Mouse (Mus musculus) forebrain, embryonic 13.5 days (tissue): ENCODE measurements around the gene Xrcc3. TPM values are rescaled to one million over a fixed set of nuclear protein-coding genes. Genes with fewer than 3 reads are reported as not detected.
A peak's percentile ranks its signal among the peaks of the same experiment; 100 is the strongest.

Experiments
- ATAC-seq: fragments of 200-750 bp; cut with Nextera tagmentation; 2 replicates; pipeline ENCODE4 v1.8.0; 2017
- H3K27ac ChIP-seq: fragments of 300-500 bp; sonication (generic); 2 replicates; pipeline ENCODE4 v1.5.1; 2015; ENCODE audit warnings: inconsistent platforms, mild to moderate bottlenecking, moderate library complexity
- H3K27me3 ChIP-seq: fragments of 300-500 bp; sonication (generic); 2 replicates; pipeline ENCODE4 v1.6.1; 2015; ENCODE audit warnings: mild to moderate bottlenecking, inconsistent platforms
- H3K36me3 ChIP-seq: fragments of 300-500 bp; sonication (generic); 2 replicates; pipeline ENCODE4 v1.6.1; 2015; ENCODE audit warnings: mild to moderate bottlenecking, inconsistent platforms; ENCODE audit not compliant: poor library complexity, severe bottlenecking
- H3K4me1 ChIP-seq: fragments of 300-500 bp; sonication (generic); 2 replicates; pipeline ENCODE4 v1.6.1; 2015; ENCODE audit warnings: inconsistent platforms
- H3K4me2 ChIP-seq: fragments of 300-500 bp; sonication (generic); 2 replicates; pipeline ENCODE4 v1.6.1; 2015; ENCODE audit warnings: inconsistent platforms, mild to moderate bottlenecking, moderate library complexity
- H3K4me3 ChIP-seq: fragments of 300-500 bp; sonication (generic); 2 replicates; pipeline ENCODE4 v1.5.1; 2015; ENCODE audit warnings: mild to moderate bottlenecking, inconsistent platforms
- H3K9ac ChIP-seq: fragments of 300-500 bp; sonication (generic); 2 replicates; pipeline ENCODE4 v1.6.1; 2015; ENCODE audit warnings: mild to moderate bottlenecking, inconsistent platforms
- H3K9me3 ChIP-seq: fragments of 300-500 bp; sonication (generic); replicated peaks from 2 replicates; pipeline ENCODE4 v1.6.1; 2016; ENCODE audit warnings: inconsistent platforms
- WGBS: fragments of 180-500 bp; shearing (Covaris S2); methylation state at CpG from one replicate; pipeline ENCODE4 v1.1.7; 2015; 5-methylcytosine and 5-hydroxymethylcytosine counted together
- polyA plus RNA-seq: library from polyadenylated mRNA; unstranded; fragments of >200 nt; fragmentation: Nextera tagmentation; extraction: Ambion mirVana; gene quantifications from 2 replicates; pipeline ENCODE4 v1.2.1, GENCODE M21; 2015

Gene Xrcc3
- polyA plus RNA-seq, 1 experiment from 2014 or later: 5.5 TPM

DNA sequence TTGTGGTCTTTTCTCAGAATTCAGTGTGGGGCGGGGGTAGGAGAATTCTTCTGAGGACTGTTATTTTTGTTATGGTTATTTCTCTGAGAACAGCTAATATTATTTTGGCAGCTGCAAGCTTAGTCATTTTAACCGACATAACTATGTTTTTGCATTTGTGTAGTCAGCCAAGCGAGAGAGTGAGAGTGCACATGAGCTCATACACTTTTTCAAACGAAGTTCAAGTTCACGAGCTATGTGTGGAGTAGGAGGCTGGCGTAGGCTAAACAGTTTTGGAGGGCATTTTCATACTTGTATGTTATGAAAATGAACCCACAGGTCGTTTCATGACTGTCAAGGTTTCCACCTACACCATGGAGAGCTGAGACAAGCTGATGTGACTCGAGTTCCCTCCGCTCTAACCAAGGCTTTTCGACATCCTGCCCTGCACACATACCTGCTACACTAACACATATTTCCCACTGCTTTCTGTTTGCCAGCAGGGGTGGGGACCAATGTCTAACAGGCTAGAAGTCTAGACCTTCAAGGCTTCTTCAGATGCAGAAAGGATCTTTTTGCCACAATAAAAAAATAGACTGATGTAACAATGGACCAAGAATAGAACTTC, 45.2 kb downstream of the Xrcc3 start:
- Histone ChIP-seq H3K36me3 (peaks cover 16% of the 10 kb centered on the region), H3K4me2 (no peak overlapping the region), H3K4me3 (no peak overlapping the region), H3K27ac (no peak overlapping the region), H3K4me1 (peaks cover 35% of the 10 kb centered on the region), H3K9me3 (no peaks in the 10 kb centered on the region), H3K9ac (no peak overlapping the region), H3K27me3 (no peaks in the 10 kb centered on the region)
- ATAC-seq: no peak
- WGBS: 94% methylated on average over 10 of the region's 10 CpGs

DNA sequence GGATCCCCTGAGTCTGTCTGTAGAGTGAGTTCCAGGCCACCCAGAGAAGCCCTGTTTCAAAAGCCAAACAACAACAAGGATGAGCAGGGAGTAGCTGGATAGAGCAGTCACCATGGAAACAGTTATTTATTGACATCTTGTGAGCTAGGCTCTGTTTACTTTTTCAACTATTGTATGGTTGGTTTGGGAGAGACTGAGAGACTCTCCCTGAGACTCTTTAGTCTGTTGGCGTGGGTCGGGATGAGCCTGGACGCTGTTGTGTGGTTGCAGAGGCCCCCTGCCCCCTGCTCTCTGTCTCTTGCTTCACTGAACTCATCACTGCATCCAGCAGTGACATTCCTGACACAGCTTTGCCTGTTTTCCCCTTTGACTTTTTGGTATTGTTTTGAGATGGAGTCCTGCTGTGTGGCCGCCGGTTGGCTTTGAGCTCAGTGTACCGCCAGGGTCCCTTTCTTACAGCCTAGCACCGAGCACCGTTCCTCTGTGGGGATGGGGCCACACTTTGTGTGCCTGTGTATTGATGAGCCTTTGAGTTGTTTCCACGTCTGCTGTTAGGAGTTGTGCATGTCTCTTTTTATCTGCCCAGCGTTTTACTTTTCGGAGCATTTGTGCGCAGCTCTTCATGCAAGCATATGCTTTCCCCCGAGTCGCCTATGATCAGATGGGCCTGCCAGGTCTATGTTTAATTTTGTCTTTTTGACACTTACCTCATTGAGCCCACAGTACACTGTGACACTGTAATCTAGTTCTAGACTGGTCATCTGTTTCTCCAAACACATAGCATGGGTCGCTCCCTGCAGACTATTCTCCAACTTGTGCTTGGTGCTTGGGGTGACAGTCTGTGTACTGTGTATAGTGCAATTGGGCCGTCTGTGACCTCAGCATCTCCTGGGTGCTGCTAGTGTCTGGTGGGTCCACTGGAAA, 47.1 kb downstream of the Xrcc3 start:
- Histone ChIP-seq H3K4me2 (peak overlapping the region; percentile 28), H3K4me1 (peaks cover 53% of the 10 kb centered on the region), H3K36me3 (peaks cover 12% of the 10 kb centered on the region), H3K27me3 (no peaks in the 10 kb centered on the region), H3K9me3 (no peaks in the 10 kb centered on the region), H3K27ac (no peak overlapping the region), H3K4me3 (no peak overlapping the region), H3K9ac (peak overlapping the region; percentile 43)
- 31% methylated on average over 16 of the region's 16 CpGs for WGBS
- no peak for ATAC-seq

DNA sequence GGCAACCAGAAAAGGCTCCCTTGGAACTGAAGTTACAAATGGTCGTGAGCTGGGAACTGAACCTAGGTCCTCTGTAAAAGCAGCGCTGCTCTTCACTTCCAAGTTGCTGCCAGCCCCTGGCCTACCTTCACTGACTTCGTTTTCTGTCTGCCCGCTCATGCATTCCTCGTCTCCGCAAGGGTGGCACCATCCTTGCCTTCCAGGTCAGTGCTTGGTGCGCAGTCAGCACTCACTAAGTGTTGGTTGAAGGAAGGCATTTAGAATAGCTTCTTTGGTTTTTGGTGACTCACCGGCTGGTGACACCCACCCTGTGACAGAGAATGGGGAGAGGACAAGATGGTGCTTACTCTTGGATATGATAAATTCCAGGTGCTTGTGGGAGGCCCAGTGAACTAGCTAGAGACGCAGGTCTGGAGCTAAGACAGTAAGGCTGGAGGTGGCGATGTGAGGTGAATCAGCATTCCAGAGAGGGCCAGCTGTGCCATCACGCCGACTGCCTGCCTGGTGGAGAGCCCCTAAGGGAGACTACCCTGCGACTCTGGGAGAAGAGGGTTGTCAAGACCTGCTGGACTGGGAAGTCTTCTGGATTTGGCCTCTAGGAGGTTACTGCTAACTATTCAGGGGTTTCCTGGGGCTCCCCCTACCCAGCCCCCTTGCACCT, 50.9 kb downstream of the Xrcc3 start:
- ATAC-seq: no peak
- peaks cover 65% of the 10 kb centered on the region for H3K4me1 ChIP-seq
- 91% methylated on average over 13 of the region's 13 CpGs for WGBS

DNA sequence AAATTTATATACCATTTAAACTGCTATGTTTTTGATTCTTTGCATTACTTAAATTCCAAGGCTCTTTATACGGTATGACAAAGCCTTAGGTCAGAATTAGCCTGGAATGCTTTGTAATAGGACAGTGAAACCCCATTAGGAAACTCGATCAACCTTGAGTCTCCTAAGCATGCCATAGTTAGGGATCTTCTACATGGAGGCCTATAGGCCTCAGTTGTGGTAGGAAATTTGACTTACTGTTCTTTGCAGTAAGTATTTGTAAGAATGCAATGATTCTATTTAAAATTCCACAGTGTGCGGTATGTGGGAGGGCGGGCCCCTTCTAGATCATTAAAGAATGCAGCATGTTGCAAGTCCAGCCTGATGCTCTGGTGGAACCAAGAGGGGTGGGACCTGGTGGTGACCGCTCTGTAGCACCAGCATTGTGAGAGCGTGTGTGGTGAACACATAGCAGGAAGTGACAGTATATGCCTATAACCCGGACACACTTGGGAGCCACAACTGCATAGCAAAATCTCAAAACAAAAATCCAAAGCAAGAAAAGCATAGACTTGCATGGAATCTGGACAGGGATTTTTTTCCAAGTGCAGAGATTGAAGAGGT, 53.3 kb downstream of the Xrcc3 start:
- Histone ChIP-seq H3K4me1 (peaks cover 45% of the 10 kb centered on the region), H3K27ac (no peak overlapping the region), H3K9me3 (no peaks in the 10 kb centered on the region), H3K36me3 (peaks cover 12% of the 10 kb centered on the region), H3K4me3 (peak overlapping the region; percentile 94), H3K9ac (peak overlapping the region; percentile 99; the same call in 1 of the 2 replicates), H3K27me3 (no peaks in the 10 kb centered on the region), H3K4me2 (peak overlapping the region; percentile 97)
- 70% methylated on average over 7 of the region's 7 CpGs for WGBS
- ATAC-seq: no peak

More for the DNA sequence above, 50.9 kb downstream of the Xrcc3 start:
- no peak overlapping the region for H3K4me3 ChIP-seq
- peaks cover 12% of the 10 kb centered on the region for H3K36me3 ChIP-seq
- no peak overlapping the region for H3K27ac ChIP-seq
- no peak overlapping the region for H3K4me2 ChIP-seq
- no peaks in the 10 kb centered on the region for H3K9me3 ChIP-seq
- H3K27me3 ChIP-seq: no peaks in the 10 kb centered on the region
- H3K9ac ChIP-seq: no peak overlapping the region

DNA sequence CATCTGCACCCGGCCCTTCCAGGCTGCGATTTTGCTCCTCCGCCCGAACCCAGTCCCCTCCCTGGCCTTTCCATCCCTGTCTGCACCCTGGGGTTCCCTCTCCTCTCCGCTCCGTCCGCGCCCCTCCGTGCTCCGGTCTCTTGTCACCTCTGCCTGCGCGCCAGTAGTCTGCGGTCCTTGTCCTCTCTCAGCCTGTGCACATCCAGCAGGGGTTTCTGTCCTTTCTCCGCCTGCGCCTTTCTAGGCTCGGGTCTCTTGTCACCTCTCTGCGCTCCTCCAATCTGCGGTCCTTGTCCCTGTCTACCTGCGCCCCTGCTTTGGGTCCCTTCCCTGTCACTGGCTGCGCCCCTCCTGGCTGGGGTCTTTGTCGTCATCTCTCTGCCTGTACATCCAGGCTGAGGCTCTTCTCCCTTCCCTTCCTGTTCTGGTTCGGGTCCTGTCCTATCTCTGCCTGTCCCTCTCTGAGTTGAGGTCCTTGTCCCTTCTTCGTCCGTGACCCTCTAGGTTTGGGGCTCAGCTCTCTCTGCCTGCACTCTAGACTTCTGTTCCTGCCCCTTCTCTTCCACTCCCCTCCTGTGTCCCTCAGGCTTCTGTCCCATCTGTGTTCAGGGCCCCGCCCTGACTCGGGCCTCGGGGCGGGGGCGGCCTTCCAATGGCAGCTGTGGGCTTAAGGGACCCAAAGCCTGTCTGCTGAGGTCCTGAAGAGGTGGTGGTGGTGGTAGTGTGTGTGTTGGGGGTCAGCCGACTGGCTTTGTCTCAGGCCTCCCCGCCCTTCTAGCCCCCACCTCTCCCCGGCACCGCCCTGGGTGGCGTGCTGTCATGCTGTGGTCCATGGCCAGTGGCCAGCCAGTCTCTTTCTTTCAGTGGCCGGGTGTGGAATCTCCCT, 54.3 kb downstream of the Xrcc3 start:
- 1% methylated on average over 35 of the region's 35 CpGs for WGBS
- H3K27me3 ChIP-seq: no peaks in the 10 kb centered on the region
- peak overlapping the region; percentile 93 for H3K27ac ChIP-seq
- H3K4me2 ChIP-seq: peak overlapping the region; percentile 97
- peaks cover 12% of the 10 kb centered on the region for H3K36me3 ChIP-seq
- ATAC-seq: peak; percentile 61
- peaks cover 45% of the 10 kb centered on the region for H3K4me1 ChIP-seq
- H3K4me3 ChIP-seq: peak overlapping the region; percentile 94
- H3K9ac ChIP-seq: peak overlapping the region; percentile 99
- no peaks in the 10 kb centered on the region for H3K9me3 ChIP-seq

DNA sequence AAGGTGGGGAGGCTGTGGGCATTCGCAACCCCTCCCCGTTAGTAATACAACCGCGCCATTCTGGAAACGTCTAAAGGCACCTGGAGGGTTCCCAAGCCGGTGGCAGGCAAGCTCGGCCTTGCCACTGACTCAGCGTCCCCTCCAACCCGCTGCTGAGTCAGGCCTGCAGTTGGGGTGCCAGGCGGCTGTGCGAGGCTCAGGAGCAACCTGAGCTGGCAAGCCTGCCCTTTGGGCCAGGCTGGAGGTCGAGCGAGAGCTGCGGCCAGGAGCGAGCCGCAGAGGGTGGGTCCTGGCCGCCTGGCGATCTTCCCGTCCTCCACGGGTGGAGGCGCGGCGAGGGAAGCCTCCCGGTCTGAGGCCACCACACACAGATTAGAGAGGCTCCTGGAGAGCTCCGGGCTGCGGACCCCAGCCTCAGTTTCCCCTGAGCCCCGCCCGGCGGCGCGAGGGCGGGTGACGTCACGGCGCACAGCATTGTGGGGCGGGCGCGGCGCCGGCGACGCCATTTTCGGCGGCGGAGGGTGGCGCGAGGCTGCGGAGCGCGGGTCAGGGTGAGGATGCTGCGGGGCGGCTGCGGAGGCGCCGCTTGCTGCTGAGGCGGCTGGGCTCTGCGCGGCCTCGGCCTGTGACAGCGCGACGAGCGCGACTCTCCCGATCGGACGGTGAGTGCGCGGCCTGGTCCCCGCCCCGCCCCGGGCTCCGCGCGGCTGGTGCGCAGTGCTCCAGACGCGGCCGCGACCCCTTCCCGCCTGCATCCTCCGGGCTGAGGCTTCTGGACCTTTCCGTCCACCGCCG, 55.1 kb downstream of the Xrcc3 start, which contains the start of gene Klc1:
Gene Klc1, plus strand, starts transcription at position 469 of the 795 bp plus-strand sequence.
- peak; percentile 84 for ATAC-seq
- under 1% methylated on average over 59 of the region's 85 CpGs for WGBS

DNA sequence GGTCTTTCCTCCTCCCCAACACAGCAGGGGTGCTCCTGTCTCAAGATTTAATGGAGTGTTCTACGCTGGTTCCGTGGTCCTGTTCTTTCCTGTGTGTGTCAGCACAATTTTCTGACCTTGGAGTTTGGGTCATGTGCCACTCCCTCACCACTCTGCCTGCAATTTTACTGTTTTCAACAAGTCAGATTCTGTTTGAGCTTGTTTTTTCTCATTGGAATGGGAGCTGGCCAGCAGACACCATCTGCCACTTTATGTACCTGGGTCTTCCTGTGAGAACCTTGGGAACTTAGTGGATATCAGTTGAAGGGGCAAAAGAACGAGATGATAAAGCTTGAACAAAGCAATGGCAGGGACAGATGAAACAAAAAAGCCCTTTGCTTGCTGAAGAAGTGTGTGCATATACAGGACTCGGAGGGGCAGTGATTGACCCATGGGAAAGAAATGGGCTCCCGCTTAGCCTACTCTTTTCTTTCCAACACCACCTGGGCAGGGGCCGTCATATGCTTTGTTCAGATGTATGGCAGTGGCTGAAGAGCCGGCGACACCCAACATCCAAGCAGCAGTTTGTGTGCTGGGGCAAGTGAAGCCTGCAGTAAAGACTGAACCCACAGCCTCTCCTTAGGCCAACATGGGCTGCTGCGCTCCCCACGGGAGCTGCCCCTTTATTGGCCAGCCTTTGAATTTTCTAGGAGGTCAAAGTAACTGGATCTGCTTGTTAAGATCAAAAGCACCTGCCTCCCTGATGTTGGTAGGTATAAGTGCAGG, 55.9 kb downstream of the Xrcc3 start:
- no peak for ATAC-seq
- 47% methylated on average over 10 of the region's 10 CpGs for WGBS
- H3K27me3 ChIP-seq: no peaks in the 10 kb centered on the region
- peaks cover 40% of the 10 kb centered on the region for H3K4me1 ChIP-seq
- peak overlapping the region; percentile 99 for H3K9ac ChIP-seq
- H3K9me3 ChIP-seq: no peaks in the 10 kb centered on the region
- peak overlapping the region; percentile 93 for H3K27ac ChIP-seq
- peaks cover 5% of the 10 kb centered on the region for H3K36me3 ChIP-seq
- H3K4me2 ChIP-seq: peak overlapping the region; percentile 97
- peak overlapping the region; percentile 94 for H3K4me3 ChIP-seq

More for the DNA sequence above, 55.1 kb downstream of the Xrcc3 start, which contains the start of gene Klc1:
- peak within 1 kb of the TSS; percentile 99 for H3K9ac ChIP-seq
- no peaks in the 10 kb centered on the region for H3K9me3 ChIP-seq
- H3K27me3 ChIP-seq: no peaks in the 10 kb centered on the region
- H3K27ac ChIP-seq: peak within 1 kb of the TSS; percentile 93
- H3K4me2 ChIP-seq: peak within 1 kb of the TSS; percentile 97
- peaks cover 45% of the 10 kb centered on the region for H3K4me1 ChIP-seq
- H3K36me3 ChIP-seq: peaks cover 12% of the 10 kb centered on the region
- peak within 1 kb of the TSS; percentile 94 for H3K4me3 ChIP-seq

DNA sequence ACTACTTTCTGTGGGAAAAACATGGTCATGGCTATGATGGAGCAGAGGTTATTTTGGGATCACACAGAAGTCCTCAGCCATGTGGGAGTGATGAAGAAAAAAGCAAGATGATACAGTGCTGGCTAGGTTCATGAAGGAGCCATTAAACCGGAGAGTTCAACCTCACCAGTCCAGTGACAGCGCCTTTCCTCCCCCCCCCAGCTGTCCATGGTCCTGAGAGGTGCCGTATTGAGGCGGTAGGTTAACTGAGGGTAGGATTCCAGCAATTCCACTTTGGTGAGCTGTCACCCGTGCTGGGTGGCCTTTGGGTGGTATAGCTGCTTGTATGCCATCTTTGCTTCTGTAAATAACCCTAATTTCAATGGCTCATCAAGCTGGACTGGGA, 57.0 kb downstream of the Xrcc3 start:
- Histone ChIP-seq H3K4me2 (no peak overlapping the region), H3K9me3 (no peaks in the 10 kb centered on the region), H3K27ac (no peak overlapping the region), H3K9ac (no peak overlapping the region), H3K36me3 (no peaks in the 10 kb centered on the region), H3K27me3 (no peaks in the 10 kb centered on the region), H3K4me1 (peaks cover 29% of the 10 kb centered on the region), H3K4me3 (no peak overlapping the region)
- WGBS: 47% methylated on average over 5 of the region's 5 CpGs
- no peak for ATAC-seq

DNA sequence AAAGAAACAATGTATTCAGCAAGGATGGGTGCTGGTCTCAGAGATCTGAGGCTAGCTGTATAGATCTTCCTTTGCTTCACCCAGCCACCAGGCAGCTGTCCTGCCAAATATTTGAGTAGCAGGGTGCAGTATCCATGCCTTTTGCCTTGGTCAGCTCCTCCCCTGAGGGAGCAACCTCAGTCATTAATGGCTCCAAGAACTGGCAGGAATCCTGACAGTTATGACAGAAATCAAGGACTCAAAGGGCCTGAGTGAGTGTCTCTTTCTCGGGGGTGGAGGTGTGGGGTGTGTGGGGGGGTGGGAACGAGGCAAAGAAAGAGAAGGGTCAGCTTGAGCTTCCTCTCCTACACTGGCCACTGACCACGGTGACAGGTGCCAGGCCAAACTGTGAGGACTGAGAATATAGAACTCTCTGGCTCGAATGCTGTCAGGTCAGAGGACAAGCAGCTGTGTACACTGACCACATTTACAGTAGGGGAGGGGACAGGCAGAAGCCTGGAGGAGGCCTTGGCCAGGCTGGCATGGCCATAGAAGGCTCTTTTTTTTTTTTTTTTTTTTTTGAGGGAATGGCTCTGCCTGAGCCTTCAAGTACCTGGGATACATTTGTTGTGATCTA, 57.5 kb downstream of the Xrcc3 start:
- Histone ChIP-seq H3K4me1 (peaks cover 26% of the 10 kb centered on the region), H3K9me3 (no peaks in the 10 kb centered on the region), H3K27me3 (no peaks in the 10 kb centered on the region), H3K36me3 (no peaks in the 10 kb centered on the region), H3K4me3 (no peak overlapping the region), H3K4me2 (no peak overlapping the region), H3K27ac (no peak overlapping the region), H3K9ac (no peak overlapping the region)
- no peak for ATAC-seq
- 64% methylated on average over 4 of the region's 4 CpGs for WGBS

DNA sequence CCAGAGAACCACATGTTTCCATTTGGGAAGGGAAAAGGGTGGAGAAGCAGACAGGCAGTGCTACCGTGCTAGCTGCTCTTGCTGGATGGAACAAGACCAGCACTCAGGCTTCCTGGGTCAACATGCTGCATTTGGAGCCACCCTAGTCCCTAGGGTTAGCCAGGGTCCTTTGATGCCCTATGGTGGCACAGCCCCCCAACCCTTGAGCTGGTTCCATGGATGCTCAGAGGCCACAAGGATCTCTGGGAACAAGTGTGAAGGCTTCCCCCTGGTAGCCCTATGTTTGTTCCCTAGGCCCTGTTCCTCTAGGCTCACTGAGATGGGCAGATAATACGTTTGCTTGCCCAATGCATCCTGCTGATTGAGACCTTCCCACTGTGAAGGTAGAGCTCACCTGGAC, 58.4 kb downstream of the Xrcc3 start:
- H3K36me3 ChIP-seq: no peaks in the 10 kb centered on the region
- no peak overlapping the region for H3K4me2 ChIP-seq
- H3K9me3 ChIP-seq: no peaks in the 10 kb centered on the region
- H3K27me3 ChIP-seq: no peaks in the 10 kb centered on the region
- H3K4me1 ChIP-seq: peaks cover 17% of the 10 kb centered on the region
- no peak overlapping the region for H3K9ac ChIP-seq
- WGBS: 61% methylated on average over 2 of the region's 2 CpGs
- ATAC-seq: no peak
- H3K27ac ChIP-seq: no peak overlapping the region
- H3K4me3 ChIP-seq: no peak overlapping the region
